Mouse (Mus musculus): ENCODE measurements around the gene Zcchc24.
A peak's percentile ranks its signal among the peaks of the same experiment; 100 is the strongest.

Gene Zcchc24

GRCm38 (mm10) chr14:25696356-25696755, 72.5 kb downstream of the Zcchc24 start:
- Histone ChIP-seq H3K4me1 (replicated peaks; ENCODE audit: low read depth, low read length) (peaks cover 59% of the 10 kb centered on the region), H3K36me3 (ENCODE audit: insufficient read depth, low read length) (peaks cover 59% of the 10 kb centered on the region), H3K27me3 (ENCODE audit: insufficient read depth, low read length) (peaks cover 10% of the 10 kb centered on the region; the same call in 1 of the 2 replicates), H3K4me3 (replicated peaks; ENCODE audit: low read length) (0 out of 2 replicates have a peak overlapping the region, but pooled peaks have one; percentile 4), H3K9me3 (ENCODE audit: low read length) (no peaks in the 10 kb centered on the region)
- no peak for TF ChIP-seq NANOG (IDR thresholded peaks at IDR 0.05; ENCODE audit: borderline replicate concordance, low read length)
- no peak for TF ChIP-seq POU5F1 (IDR thresholded peaks at IDR 0.05; ENCODE audit: borderline replicate concordance, low read length)
- no peak for TF ChIP-seq CTCF (conservative IDR thresholded peaks at IDR 0.05; ENCODE audit: low read length)

- H3K36me3 ChIP-seq (ENCODE audit: insufficient read depth, low read length): peaks cover 49% of the 10 kb centered on the region
- H3K4me3 ChIP-seq (replicated peaks; ENCODE audit: low read length): peak overlapping the region; percentile 94
- peaks cover 12% of the 10 kb centered on the region; the same call in 1 of the 2 replicates for H3K27me3 ChIP-seq (ENCODE audit: insufficient read depth, low read length)
- peaks cover 59% of the 10 kb centered on the region for H3K4me1 ChIP-seq (replicated peaks; ENCODE audit: low read depth, low read length)
- H3K9me3 ChIP-seq (ENCODE audit: low read length): no peaks in the 10 kb centered on the region
- TF ChIP-seq CTCF (conservative IDR thresholded peaks at IDR 0.05; ENCODE audit: low read length): no peak
- no peak for TF ChIP-seq NANOG (IDR thresholded peaks at IDR 0.05; ENCODE audit: borderline replicate concordance, low read length)
- no peak for TF ChIP-seq POU5F1 (IDR thresholded peaks at IDR 0.05; ENCODE audit: borderline replicate concordance, low read length)
Measured at GRCm38 (mm10) chr14:25695059-25695458, 73.8 kb downstream of the Zcchc24 start.

- peak overlapping the region; percentile 94 for H3K4me3 ChIP-seq (replicated peaks; ENCODE audit: low read length)
- peaks cover 12% of the 10 kb centered on the region; the same call in 1 of the 2 replicates for H3K27me3 ChIP-seq (ENCODE audit: insufficient read depth, low read length)
- H3K9me3 ChIP-seq (ENCODE audit: low read length): no peaks in the 10 kb centered on the region
- TF ChIP-seq NANOG (IDR thresholded peaks at IDR 0.05; ENCODE audit: borderline replicate concordance, low read length) (no peak), POU5F1 (IDR thresholded peaks at IDR 0.05; ENCODE audit: borderline replicate concordance, low read length) (no peak), CTCF (conservative IDR thresholded peaks at IDR 0.05; ENCODE audit: low read length) (no peak)
- H3K4me1 ChIP-seq (replicated peaks; ENCODE audit: low read depth, low read length): peaks cover 64% of the 10 kb centered on the region
- peaks cover 44% of the 10 kb centered on the region for H3K36me3 ChIP-seq (ENCODE audit: insufficient read depth, low read length)
Measured at GRCm38 (mm10) chr14:25694569-25694897, 74.3 kb downstream of the Zcchc24 start.

GRCm38 (mm10) chr14:25693888-25694568, 74.8 kb downstream of the Zcchc24 start, which contains the start of gene Ppif:
TSS of gene Ppif (plus strand) at chr14:25694154.
- Histone ChIP-seq H3K9me3 (ENCODE audit: low read length) (no peaks in the 10 kb centered on the region), H3K4me1 (replicated peaks; ENCODE audit: low read depth, low read length) (peaks cover 64% of the 10 kb centered on the region), H3K36me3 (ENCODE audit: insufficient read depth, low read length) (peaks cover 39% of the 10 kb centered on the region), H3K27me3 (ENCODE audit: insufficient read depth, low read length) (peaks cover 15% of the 10 kb centered on the region; the same call in 1 of the 2 replicates), H3K4me3 (replicated peaks; ENCODE audit: low read length) (peak within 1 kb of the TSS; percentile 94)
- TF ChIP-seq POU5F1 (IDR thresholded peaks at IDR 0.05; ENCODE audit: borderline replicate concordance, low read length): no peak
- peak; percentile 78 for TF ChIP-seq CTCF (conservative IDR thresholded peaks at IDR 0.05; ENCODE audit: low read length)

GRCm38 (mm10) chr14:25693271-25693887, 75.5 kb downstream of the Zcchc24 start:
- peaks cover 64% of the 10 kb centered on the region for H3K4me1 ChIP-seq (replicated peaks; ENCODE audit: low read depth, low read length)
- peaks cover 19% of the 10 kb centered on the region for H3K27me3 ChIP-seq (ENCODE audit: insufficient read depth, low read length)
- no peak for TF ChIP-seq NANOG (IDR thresholded peaks at IDR 0.05; ENCODE audit: borderline replicate concordance, low read length)
- H3K9me3 ChIP-seq (ENCODE audit: low read length): no peaks in the 10 kb centered on the region
- peak overlapping the region; percentile 94 for H3K4me3 ChIP-seq (replicated peaks; ENCODE audit: low read length)
- H3K36me3 ChIP-seq (ENCODE audit: insufficient read depth, low read length): peaks cover 32% of the 10 kb centered on the region

- Histone ChIP-seq H3K4me1 (replicated peaks; ENCODE audit: low read depth, low read length) (peaks cover 20% of the 10 kb centered on the region), H3K9me3 (ENCODE audit: low read length) (no peaks in the 10 kb centered on the region), H3K4me3 (replicated peaks; ENCODE audit: low read length) (no peak overlapping the region), H3K36me3 (ENCODE audit: insufficient read depth, low read length) (no peaks in the 10 kb centered on the region), H3K27me3 (ENCODE audit: insufficient read depth, low read length) (peaks cover 29% of the 10 kb centered on the region)
- TF ChIP-seq NANOG (IDR thresholded peaks at IDR 0.05; ENCODE audit: borderline replicate concordance, low read length) (no peak), POU5F1 (IDR thresholded peaks at IDR 0.05; ENCODE audit: borderline replicate concordance, low read length) (no peak), CTCF (conservative IDR thresholded peaks at IDR 0.05; ENCODE audit: low read length) (no peak)
Measured at GRCm38 (mm10) chr14:25686983-25687901, 81.6 kb downstream of the Zcchc24 start.

GRCm38 (mm10) chr14:25686216-25686945, 82.5 kb downstream of the Zcchc24 start:
- Histone ChIP-seq H3K4me1 (replicated peaks; ENCODE audit: low read depth, low read length) (peaks cover 16% of the 10 kb centered on the region), H3K36me3 (ENCODE audit: insufficient read depth, low read length) (no peaks in the 10 kb centered on the region), H3K9me3 (ENCODE audit: low read length) (no peaks in the 10 kb centered on the region), H3K4me3 (replicated peaks; ENCODE audit: low read length) (no peak overlapping the region), H3K27me3 (ENCODE audit: insufficient read depth, low read length) (peaks cover 20% of the 10 kb centered on the region)
- TF ChIP-seq POU5F1 (IDR thresholded peaks at IDR 0.05; ENCODE audit: borderline replicate concordance, low read length) (no peak), NANOG (IDR thresholded peaks at IDR 0.05; ENCODE audit: borderline replicate concordance, low read length) (no peak), CTCF (conservative IDR thresholded peaks at IDR 0.05; ENCODE audit: low read length) (no peak)

All from E14TG2a.4 (cell line).